Mouse (Mus musculus): ENCODE results near the gene Gm49325. TPM values are rescaled to one million over a fixed set of nuclear protein-coding genes. Genes with fewer than 3 reads are reported as not detected.

Gene Gm49325
- polyA plus RNA-seq, 1 experiment from 2014 or later, result 2.6 TPM

GRCm38 (mm10) chr10:77590812-77591211 is 15.2 kb upstream of the Gm49325 start:
- Histone ChIP-seq H3K9me3 (no peaks in the 10 kb centered on the region), H3K4me1 (0 out of 2 replicates have a peak, but pooled peaks cover 3% of the 10 kb centered on the region), H3K27ac (no peak overlapping the region), H3K36me3 (peaks cover 97% of the 10 kb centered on the region), H3K4me3 (no peak overlapping the region), H3K4me2 (no peak overlapping the region), H3K9ac (peak overlapping the region; percentile 27; the same call in 1 of the 2 replicates), H3K27me3 (no peaks in the 10 kb centered on the region)
- ATAC-seq (ENCODE audit: insufficient number of reproducible peaks, insufficient read depth, low FRiP score, low TSS enrichment, low read depth), result 0 out of 2 replicates have a peak, but pooled peaks have one; percentile 22
- WGBS, result 43% methylated on average over 6 of the region's 6 CpGs

GRCm38 (mm10) chr10:77591546-77591945 is 14.5 kb upstream of the Gm49325 start:
- Histone ChIP-seq H3K9ac (no peak overlapping the region), H3K36me3 (peaks cover 97% of the 10 kb centered on the region), H3K27ac (no peak overlapping the region), H3K4me1 (0 out of 2 replicates have a peak, but pooled peaks cover 3% of the 10 kb centered on the region), H3K9me3 (no peaks in the 10 kb centered on the region), H3K27me3 (no peaks in the 10 kb centered on the region), H3K4me2 (no peak overlapping the region), H3K4me3 (no peak overlapping the region)
- 79% methylated on average over 6 of the region's 6 CpGs for WGBS
- no peak for ATAC-seq (ENCODE audit: insufficient number of reproducible peaks, insufficient read depth, low FRiP score, low TSS enrichment, low read depth)

GRCm38 (mm10) chr10:77596060-77596459 is 9.9 kb upstream of the Gm49325 start:
- no peak for ATAC-seq (ENCODE audit: insufficient number of reproducible peaks, insufficient read depth, low FRiP score, low TSS enrichment, low read depth)
- Histone ChIP-seq H3K9ac (no peak overlapping the region), H3K27ac (no peak overlapping the region), H3K4me2 (no peak overlapping the region), H3K27me3 (no peaks in the 10 kb centered on the region), H3K4me1 (no peaks in the 10 kb centered on the region), H3K9me3 (no peaks in the 10 kb centered on the region), H3K36me3 (peaks cover 86% of the 10 kb centered on the region), H3K4me3 (no peak overlapping the region)
- 92% methylated on average over 2 of the region's 2 CpGs for WGBS

- 58% methylated on average over 4 of the region's 4 CpGs for WGBS
- H3K9me3 ChIP-seq, result no peaks in the 10 kb centered on the region
- H3K36me3 ChIP-seq, result peaks cover 27% of the 10 kb centered on the region
- no peaks in the 10 kb centered on the region for H3K27me3 ChIP-seq
- H3K4me2 ChIP-seq, result no peak overlapping the region
- peaks cover 14% of the 10 kb centered on the region for H3K4me1 ChIP-seq
- no peak for ATAC-seq (ENCODE audit: insufficient number of reproducible peaks, insufficient read depth, low FRiP score, low TSS enrichment, low read depth)
- H3K4me3 ChIP-seq, result no peak overlapping the region
- no peak overlapping the region for H3K9ac ChIP-seq
- no peak overlapping the region for H3K27ac ChIP-seq
Measured at GRCm38 (mm10) chr10:77603021-77603420, 3.0 kb upstream of the Gm49325 start.

GRCm38 (mm10) chr10:77604111-77604510 is 1.9 kb upstream of the Gm49325 start:
- no peak for ATAC-seq (ENCODE audit: insufficient number of reproducible peaks, insufficient read depth, low FRiP score, low TSS enrichment, low read depth)
- Histone ChIP-seq H3K36me3 (peaks cover 20% of the 10 kb centered on the region), H3K9ac (no peak overlapping the region), H3K4me3 (no peak overlapping the region), H3K27ac (no peak overlapping the region), H3K4me2 (no peak overlapping the region), H3K4me1 (peaks cover 17% of the 10 kb centered on the region), H3K27me3 (no peaks in the 10 kb centered on the region), H3K9me3 (no peaks in the 10 kb centered on the region)
- WGBS, result 91% methylated on average over 6 of the region's 6 CpGs

- Histone ChIP-seq H3K27me3 (no peaks in the 10 kb centered on the region), H3K27ac (peak overlapping the region; percentile 95), H3K4me1 (peaks cover 17% of the 10 kb centered on the region), H3K4me3 (0 out of 2 replicates have a peak overlapping the region, but pooled peaks have one; percentile 4), H3K9ac (no peak overlapping the region), H3K4me2 (no peak overlapping the region), H3K9me3 (no peaks in the 10 kb centered on the region), H3K36me3 (peaks cover 18% of the 10 kb centered on the region)
- no peak for ATAC-seq (ENCODE audit: insufficient number of reproducible peaks, insufficient read depth, low FRiP score, low TSS enrichment, low read depth)
- WGBS, result 87% methylated on average over 5 of the region's 5 CpGs
Measured at GRCm38 (mm10) chr10:77604958-77605357, 1.0 kb upstream of the Gm49325 start.

GRCm38 (mm10) chr10:77605368-77605767 is 629 bp upstream of the Gm49325 start:
- Histone ChIP-seq H3K27ac (peak overlapping the region; percentile 95), H3K36me3 (peaks cover 20% of the 10 kb centered on the region), H3K4me2 (peak overlapping the region; percentile 93), H3K9me3 (no peaks in the 10 kb centered on the region), H3K27me3 (no peaks in the 10 kb centered on the region), H3K4me3 (peak overlapping the region; percentile 83), H3K4me1 (peaks cover 17% of the 10 kb centered on the region), H3K9ac (peak overlapping the region; percentile 83; the same call in 1 of the 2 replicates)
- WGBS, result 30% methylated on average over 1 of the region's 1 CpGs
- ATAC-seq (ENCODE audit: insufficient number of reproducible peaks, insufficient read depth, low FRiP score, low TSS enrichment, low read depth), result no peak

- Histone ChIP-seq H3K27me3 (no peaks in the 10 kb centered on the region), H3K4me2 (peak overlapping the region; percentile 93), H3K9me3 (no peaks in the 10 kb centered on the region), H3K36me3 (peaks cover 35% of the 10 kb centered on the region), H3K9ac (peak overlapping the region; percentile 83), H3K4me3 (peak overlapping the region; percentile 83), H3K4me1 (peaks cover 17% of the 10 kb centered on the region), H3K27ac (peak overlapping the region; percentile 95)
- no peak for ATAC-seq (ENCODE audit: insufficient number of reproducible peaks, insufficient read depth, low FRiP score, low TSS enrichment, low read depth)
- WGBS, result 42% methylated on average over 7 of the region's 7 CpGs
Measured at GRCm38 (mm10) chr10:77606855-77607254, 858 bp downstream of the Gm49325 start.

GRCm38 (mm10) chr10:77607441-77607840 is 1.4 kb downstream of the Gm49325 start:
- Histone ChIP-seq H3K36me3 (peaks cover 40% of the 10 kb centered on the region), H3K4me1 (peaks cover 17% of the 10 kb centered on the region), H3K4me3 (peak overlapping the region; percentile 83), H3K27ac (no peak overlapping the region), H3K4me2 (peak overlapping the region; percentile 93), H3K9ac (0 out of 2 replicates have a peak overlapping the region, but pooled peaks have one; percentile 83), H3K9me3 (no peaks in the 10 kb centered on the region), H3K27me3 (no peaks in the 10 kb centered on the region)
- 71% methylated on average over 5 of the region's 5 CpGs for WGBS
- no peak for ATAC-seq (ENCODE audit: insufficient number of reproducible peaks, insufficient read depth, low FRiP score, low TSS enrichment, low read depth)

GRCm38 (mm10) chr10:77608589-77608988 is 2.6 kb downstream of the Gm49325 start:
- Histone ChIP-seq H3K9me3 (no peaks in the 10 kb centered on the region), H3K27me3 (no peaks in the 10 kb centered on the region), H3K4me3 (no peak overlapping the region), H3K4me1 (peaks cover 17% of the 10 kb centered on the region), H3K27ac (no peak overlapping the region), H3K36me3 (peaks cover 50% of the 10 kb centered on the region), H3K9ac (no peak overlapping the region), H3K4me2 (no peak overlapping the region)
- ATAC-seq (ENCODE audit: insufficient number of reproducible peaks, insufficient read depth, low FRiP score, low TSS enrichment, low read depth), result no peak
- 92% methylated on average over 8 of the region's 8 CpGs for WGBS

GRCm38 (mm10) chr10:77610221-77610961 is 4.4 kb downstream of the Gm49325 start:
- Histone ChIP-seq H3K27me3 (no peaks in the 10 kb centered on the region), H3K36me3 (peaks cover 68% of the 10 kb centered on the region), H3K4me2 (no peak overlapping the region), H3K4me1 (peaks cover 17% of the 10 kb centered on the region), H3K27ac (no peak overlapping the region), H3K4me3 (no peak overlapping the region), H3K9ac (no peak overlapping the region), H3K9me3 (no peaks in the 10 kb centered on the region)
- WGBS, result 89% methylated on average over 8 of the region's 8 CpGs
- no peak for ATAC-seq (ENCODE audit: insufficient number of reproducible peaks, insufficient read depth, low FRiP score, low TSS enrichment, low read depth)

GRCm38 (mm10) chr10:77613409-77613808 is 7.4 kb downstream of the Gm49325 start:
- 84% methylated on average over 3 of the region's 3 CpGs for WGBS
- ATAC-seq (ENCODE audit: insufficient number of reproducible peaks, insufficient read depth, low FRiP score, low TSS enrichment, low read depth), result no peak
- H3K9ac ChIP-seq, result no peak overlapping the region
- no peaks in the 10 kb centered on the region for H3K9me3 ChIP-seq
- no peak overlapping the region for H3K27ac ChIP-seq
- H3K4me2 ChIP-seq, result no peak overlapping the region
- no peaks in the 10 kb centered on the region for H3K27me3 ChIP-seq
- H3K36me3 ChIP-seq, result peaks cover 84% of the 10 kb centered on the region
- H3K4me3 ChIP-seq, result no peak overlapping the region
- no peaks in the 10 kb centered on the region for H3K4me1 ChIP-seq
